Mouse (Mus musculus) testis, adult 2 months (tissue): Measurements from ENCODE around the gene C1qtnf7.

Experiments
- CTCF ChIP-seq: fragments of 200-500 bp; IDR thresholded peaks from 2 replicates; pipeline ENCODE4 v1.5.1; 2012; ENCODE audit warnings: low read depth, mild to moderate bottlenecking, inconsistent platforms, low read length, moderate library complexity; ENCODE audit not compliant: control insufficient read depth, insufficient read depth, insufficient replicate concordance
- POLR2A ChIP-seq: fragments of 200-500 bp; IDR thresholded peaks from 2 replicates; pipeline ENCODE4 v1.6.1; 2012; ENCODE audit warnings: low read depth, mild to moderate bottlenecking, inconsistent platforms, low read length, moderate library complexity; ENCODE audit not compliant: control insufficient read depth

DNA sequence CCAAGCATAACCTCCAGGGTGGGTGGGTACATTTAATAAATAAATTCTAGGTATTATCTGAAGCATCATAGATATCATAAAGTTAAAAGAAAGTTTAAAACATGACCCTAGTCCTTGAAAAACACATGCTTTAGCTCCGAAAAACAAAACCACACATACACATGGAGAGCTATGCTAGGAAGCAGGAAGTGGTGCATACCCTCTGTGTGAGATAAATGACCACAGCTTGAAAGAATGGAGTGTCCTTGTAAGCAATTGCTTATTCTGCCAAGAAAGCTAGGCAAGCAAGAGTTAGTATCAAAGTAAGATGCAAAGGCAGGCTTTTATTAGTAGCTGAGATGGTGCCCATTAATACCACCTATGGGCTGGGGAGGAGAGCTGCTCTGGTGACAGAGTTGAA lies 6.4 kb upstream of the C1qtnf7 start:
- no peak for TF ChIP-seq CTCF
- no peak for TF ChIP-seq POLR2A
